Mouse (Mus musculus): Measurements from ENCODE around the gene Ptpn21.
A peak's percentile ranks its signal among the peaks of the same experiment; 100 is the strongest.

Ptpn21 gene

DNA sequence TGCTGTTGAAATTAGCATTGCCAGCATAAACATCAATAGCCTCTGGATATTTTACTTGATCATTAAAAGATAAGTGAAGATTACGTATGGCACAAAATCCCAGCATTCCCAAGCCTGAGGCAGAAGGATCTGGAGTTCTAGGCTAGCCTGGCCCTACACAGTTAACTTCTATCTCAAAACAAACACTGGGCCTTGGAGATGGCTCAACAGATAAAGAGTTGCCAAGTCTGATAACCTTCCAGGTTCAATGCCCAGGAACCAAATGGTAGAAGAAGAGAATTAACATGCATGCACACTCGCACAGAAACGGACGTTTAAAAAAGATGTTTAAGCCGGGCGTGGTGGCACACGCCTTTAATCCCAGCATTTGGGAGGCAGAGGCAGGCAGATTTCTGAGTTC lies 13.0 kb downstream of the Ptpn21 start:
- DNase-seq (ENCODE audit: low spot score) = no peak

DNA sequence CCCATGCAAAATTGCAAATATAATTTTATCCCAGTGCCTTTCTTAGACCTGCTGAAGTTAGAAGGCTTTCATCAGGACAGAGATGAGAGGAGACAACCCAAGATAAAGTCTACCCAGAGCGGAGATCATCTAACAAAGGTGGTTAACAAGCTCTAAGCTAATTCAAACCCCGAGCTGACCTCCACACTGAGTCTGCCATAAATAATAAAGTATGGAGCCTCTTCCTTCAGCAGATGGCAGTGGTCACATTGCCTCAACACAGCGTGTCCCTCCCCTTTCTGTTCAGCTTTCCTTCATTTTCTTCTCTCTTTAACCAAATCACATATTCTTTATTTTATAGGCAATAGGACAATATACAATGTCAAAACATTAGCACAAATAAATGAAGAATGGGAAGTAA lies 16.2 kb downstream of the Ptpn21 start:
- DNase-seq (ENCODE audit: low spot score) = no peak

DNA sequence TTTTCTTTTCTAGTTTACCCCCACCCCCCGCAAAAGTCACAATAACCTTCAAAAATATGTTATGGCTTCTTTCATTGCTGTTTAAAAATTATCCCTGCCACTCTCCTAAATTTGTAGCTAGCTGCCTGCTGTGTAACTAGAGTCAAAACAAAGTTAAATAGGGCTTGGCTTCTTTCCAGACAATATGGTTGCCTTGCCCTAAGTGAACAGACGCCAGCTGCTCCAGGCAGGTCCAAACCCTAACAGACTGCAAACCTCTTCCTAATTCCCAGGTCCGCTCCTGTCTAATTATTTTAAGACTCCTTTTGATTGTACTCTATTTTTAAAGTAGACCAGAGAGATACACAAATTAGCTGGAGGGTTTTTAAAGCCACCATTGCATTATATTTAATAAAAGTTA lies 16.6 kb downstream of the Ptpn21 start:
- DNase-seq (ENCODE audit: low spot score) = no peak

DNA sequence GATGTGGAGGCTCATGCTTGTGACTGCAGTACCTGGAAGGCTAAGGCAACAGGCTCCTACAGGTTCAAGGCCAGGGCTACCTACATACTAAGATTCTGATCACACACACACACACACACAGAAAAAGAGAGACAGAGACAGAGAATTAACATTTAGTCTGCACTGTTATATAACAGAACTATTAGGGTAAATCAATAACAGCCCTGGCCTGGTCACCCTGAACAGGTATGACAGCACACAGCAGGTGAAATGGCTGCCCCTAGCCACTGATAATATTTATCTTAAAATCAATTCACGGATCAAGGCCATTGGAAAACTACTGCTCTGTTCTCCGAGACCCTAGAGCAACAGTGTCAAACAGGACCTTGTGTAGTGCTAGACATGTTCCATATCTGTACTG lies 21.1 kb downstream of the Ptpn21 start:
- DNase-seq (ENCODE audit: low spot score) = no peak

GRCm38 (mm10) chr12:98714757-98715156 lies 22.4 kb downstream of the Ptpn21 start:
- no peak for DNase-seq (ENCODE audit: low spot score)

DNA sequence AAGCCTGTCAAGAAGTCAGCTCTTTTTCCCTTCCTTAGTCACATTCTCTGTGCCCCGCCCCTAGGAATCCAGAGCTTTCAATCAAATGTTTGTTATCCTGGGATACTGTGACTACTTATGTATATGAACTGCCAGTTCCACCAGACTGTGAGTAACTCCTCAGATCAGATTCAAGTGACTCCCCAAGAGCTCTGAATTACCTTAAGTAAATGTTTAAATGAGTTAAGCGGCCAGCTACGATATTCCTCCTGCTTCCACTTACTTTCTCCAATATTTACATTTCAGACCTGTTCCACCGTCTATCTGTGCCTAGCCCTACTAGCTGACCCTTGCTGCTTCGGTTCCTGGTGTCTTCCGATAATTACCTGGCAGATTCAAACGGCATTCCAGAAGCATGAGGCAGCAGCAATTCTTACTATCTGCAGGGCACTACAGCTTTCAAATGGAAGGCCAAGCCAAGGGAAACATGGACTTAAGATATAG lies 23.5 kb downstream of the Ptpn21 start:
- DNase-seq (ENCODE audit: low spot score) = no peak

- DNase-seq (ENCODE audit: low spot score) = no peak
Measured at GRCm38 (mm10) chr12:98712819-98713218, 24.4 kb downstream of the Ptpn21 start.

DNA sequence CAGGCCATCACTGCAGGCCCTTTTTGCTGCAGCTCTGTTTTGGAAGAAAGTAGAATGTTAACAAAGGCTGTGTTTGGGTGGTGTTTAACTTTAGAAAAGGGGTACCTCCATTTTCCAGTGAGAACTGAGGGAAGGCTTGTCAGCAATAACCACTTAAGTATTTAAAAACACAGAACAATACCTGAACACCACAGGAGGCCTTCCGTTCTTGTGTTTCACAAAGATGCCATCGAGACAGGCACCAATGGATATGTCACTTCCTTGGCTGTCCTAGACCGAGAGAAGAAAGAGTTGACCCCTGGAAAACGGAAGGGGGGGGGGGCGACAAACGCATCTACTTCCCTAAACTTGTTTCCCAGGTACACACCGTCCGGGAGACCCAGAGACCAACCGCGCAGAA lies 33.2 kb downstream of the Ptpn21 start:
- DNase-seq (ENCODE audit: low spot score) = no peak

DNA sequence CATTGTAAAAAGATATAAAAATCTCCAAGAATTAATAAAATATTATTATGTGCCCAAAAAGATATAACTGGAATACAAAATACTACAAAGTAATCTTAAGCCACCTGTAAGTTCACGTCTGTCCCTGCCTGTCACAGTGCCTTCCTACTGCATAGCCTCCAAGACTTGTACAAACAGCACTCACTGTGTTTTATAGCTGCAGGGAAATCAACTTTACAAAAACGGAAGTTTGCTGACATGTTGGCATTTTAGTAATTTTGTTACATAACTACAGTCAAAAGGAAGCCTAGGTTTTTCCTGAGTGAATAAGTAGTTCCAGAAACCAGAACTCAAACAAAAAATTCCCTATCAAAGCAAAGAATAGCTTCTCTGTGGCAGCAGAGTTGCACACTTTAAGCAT lies 33.7 kb downstream of the Ptpn21 start:
- no peak for DNase-seq (ENCODE audit: low spot score)

- DNase-seq (ENCODE audit: low spot score) = no peak
Measured at GRCm38 (mm10) chr12:98701564-98701963, 35.6 kb downstream of the Ptpn21 start.

DNA sequence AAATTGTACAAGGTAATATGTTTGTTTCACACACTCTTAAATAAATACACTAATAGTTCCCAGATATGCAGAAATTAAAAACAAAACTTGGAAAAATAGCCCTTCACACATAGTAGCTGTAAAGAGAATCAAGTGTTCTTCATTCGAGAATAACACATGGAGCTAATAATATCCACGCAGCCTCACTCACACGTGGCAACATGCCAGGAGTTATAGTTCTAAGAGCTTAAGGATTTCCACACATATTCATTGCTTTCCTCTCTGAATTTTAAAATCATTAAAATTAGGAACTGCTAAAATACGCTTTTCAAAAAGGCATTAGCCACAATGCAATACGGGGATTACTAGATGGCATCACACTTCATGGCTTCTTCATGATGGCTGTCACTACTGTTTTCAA lies 40.0 kb downstream of the Ptpn21 start:
- DNase-seq (ENCODE audit: low spot score) = no peak

- no peak for DNase-seq (ENCODE audit: low spot score)
Measured at GRCm38 (mm10) chr12:98690230-98690629, 47.0 kb downstream of the Ptpn21 start.

DNA sequence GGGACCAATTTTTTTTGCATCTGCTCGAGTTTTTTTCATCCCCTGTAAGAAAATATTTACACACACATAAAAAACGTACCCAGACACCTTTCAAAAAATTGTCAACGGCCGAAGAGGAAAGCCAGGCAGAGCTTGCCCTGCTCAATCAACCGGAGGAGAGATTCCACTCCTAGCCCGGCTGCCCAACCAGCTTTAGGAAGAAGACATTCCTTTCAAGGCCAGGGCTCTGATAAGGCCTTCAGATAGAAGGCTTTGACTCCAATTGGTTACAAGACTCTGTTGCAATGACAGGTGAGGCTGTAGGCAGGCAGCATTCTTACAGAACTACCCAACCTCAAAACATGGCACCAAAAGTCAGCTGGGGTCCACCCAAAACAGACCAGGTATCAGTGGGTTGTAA lies 53.6 kb downstream of the Ptpn21 start:
- DNase-seq (ENCODE audit: low spot score) = no peak

- DNase-seq (ENCODE audit: low spot score) = no peak
Measured at GRCm38 (mm10) chr12:98683171-98683570, 54.0 kb downstream of the Ptpn21 start.

GRCm38 (mm10) chr12:98682196-98682595 lies 55.0 kb downstream of the Ptpn21 start:
- no peak for DNase-seq (ENCODE audit: low spot score)

GRCm38 (mm10) chr12:98679906-98680305 lies 57.3 kb downstream of the Ptpn21 start:
- no peak for DNase-seq (ENCODE audit: low spot score)

DNA sequence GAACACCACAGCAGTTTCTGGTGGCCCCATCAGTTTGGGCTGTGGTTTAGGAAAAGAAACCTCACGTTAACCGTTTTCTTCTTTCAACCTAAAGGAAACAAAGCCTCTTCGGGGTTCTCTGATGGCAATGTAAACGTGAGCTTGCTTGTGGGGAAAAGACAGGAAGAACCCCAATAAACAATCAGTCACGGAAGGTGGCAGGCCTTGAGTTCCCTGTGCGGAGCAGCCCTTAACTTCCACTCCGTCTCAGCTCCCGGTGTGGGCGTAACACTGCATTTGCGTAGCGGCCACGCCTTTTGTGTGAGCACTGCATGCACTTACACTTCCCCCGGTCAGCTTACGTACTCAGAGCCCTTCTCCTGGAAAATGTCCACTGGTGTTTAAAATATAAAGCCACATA lies 59.9 kb downstream of the Ptpn21 start:
- DNase-seq (ENCODE audit: low spot score) = no peak

DNA sequence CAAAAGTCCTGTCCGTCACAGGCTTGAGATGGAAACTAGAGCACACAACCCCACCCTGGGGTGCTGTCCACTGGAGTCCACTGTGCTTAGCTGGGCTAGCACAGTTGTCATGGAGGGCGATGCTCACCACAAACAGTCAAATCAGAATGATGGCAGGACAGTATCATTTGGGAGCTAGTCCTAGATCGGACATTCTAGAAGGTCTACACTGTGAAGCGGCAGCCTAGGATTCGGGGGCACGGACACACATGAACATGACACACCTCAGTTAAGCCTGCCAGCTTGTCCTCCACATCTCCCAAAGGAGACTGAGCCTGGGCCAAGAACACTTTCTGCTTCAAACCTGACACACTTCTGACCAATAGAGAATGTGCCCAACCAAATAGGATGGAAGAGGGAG lies 60.3 kb downstream of the Ptpn21 start:
- DNase-seq (ENCODE audit: low spot score) = no peak

DNA sequence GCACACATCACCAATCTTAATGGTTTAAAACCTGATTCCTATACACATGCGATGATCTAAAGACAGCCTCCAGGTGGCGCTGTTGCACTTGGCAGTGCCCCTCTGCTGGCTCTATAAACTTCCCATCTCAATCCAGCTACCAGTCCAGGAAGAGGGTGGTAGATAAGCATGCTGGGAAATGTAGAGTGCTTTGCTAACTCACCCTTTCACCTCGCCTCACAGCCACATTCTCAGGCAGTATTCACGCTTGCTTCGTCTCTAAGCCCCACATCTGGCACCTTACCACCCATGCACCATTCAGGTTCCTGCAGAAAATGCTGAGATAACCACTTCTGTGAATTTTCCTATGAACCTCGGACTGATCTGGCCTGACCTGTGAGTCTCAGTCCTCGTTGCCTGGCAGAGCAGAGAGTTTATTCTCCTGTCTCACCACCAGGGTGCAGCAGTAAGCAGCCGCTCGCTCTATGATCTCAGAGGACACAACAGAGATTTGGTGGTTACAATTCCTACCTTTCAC lies 62.5 kb downstream of the Ptpn21 start:
- DNase-seq (ENCODE audit: low spot score) = peak; percentile 64

DNA sequence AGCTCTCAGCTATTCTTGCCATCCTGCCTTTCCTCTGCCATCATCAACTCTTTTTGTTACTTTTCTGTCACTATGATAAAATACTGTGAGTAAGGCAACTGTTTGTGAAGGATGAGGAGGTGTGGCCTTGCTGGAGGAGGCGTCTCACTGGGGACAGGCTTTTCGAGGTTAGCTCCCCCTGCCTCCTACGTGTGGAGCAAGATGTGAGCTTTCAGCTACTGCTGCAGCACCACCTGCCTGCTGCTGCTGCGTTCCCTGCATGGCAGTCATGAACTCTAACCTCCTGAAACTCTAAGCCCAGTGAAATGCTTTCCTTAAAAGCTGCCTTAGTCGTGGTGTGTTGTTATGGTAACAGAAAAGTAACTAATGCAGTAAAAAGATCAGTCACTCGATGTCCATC lies 63.3 kb downstream of the Ptpn21 start:
- DNase-seq (ENCODE audit: low spot score) = no peak

GRCm38 (mm10) chr12:98670429-98670828 lies 66.8 kb downstream of the Ptpn21 start:
- no peak for DNase-seq (ENCODE audit: low spot score)

DNA sequence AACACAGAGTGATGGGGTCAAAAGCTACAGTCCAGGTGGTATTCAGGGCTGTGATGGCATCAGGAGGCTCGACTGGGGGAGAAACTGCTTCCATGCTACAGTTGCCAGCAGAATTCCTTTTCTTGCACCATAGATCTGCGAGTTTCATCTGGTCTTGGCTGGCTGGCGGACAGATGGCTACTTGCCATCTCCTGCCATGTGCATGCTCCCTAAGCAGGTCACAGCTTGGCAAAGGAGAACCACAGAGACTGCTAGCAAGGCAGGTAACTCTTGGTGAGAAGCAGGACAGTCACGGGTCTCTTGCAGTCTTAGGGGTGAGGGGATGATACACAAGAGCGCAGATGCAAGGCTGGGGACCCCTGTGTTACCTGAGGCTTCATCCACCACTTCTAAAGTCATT lies 67.3 kb downstream of the Ptpn21 start:
- no peak for DNase-seq (ENCODE audit: low spot score)

- DNase-seq (ENCODE audit: low spot score) = no peak
Measured at GRCm38 (mm10) chr12:98669086-98669485, 68.1 kb downstream of the Ptpn21 start.

DNA sequence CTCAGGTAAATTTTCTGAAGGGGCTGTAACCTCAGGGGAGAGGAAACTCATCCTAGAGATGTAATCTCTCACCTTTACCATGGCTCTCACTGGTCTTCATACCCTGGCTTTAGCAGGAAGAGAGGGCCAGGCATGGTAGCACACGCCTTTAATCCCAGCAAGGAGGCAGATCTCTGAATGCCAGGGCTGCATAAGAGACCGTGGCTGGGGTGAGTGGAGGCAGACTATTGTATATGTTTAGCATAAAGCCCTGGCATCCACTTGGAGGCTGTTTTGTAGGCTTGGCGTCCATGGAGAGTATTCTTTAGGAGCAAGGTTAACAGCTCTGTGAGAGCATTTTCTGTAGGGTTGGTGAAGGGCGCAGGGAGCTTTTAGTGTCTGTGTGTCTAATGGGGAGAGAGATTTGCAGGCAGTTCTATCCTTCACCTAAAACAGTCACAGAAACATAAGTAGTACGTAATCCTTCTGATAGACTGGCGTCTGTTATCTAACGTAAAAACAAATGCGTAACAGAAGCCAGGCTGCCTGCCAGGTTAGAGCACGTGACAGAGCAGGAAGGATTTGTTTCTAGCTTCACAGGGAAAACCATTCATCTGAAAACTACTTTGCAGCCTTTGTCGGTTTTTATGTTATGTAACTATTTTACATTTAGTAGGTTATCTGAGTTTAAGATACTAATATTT lies 68.9 kb downstream of the Ptpn21 start:
- DNase-seq (ENCODE audit: low spot score) = no peak
